Mouse (Mus musculus) embryonic facial prominence, embryonic 14.5 days (tissue): ENCODE data around the gene Amot. TPM values are rescaled to one million over a fixed set of nuclear protein-coding genes. Genes with fewer than 3 reads are reported as not detected.

ENCODE experiments used
- ATAC-seq: fragments of 200-750 bp; cut with Nextera tagmentation; 2 replicates; pipeline ENCODE4 v1.8.0; 2017; ENCODE audit warnings: low read depth, moderate number of reproducible peaks, moderate TSS enrichment
- DNase-seq: peaks from one replicate; pipeline ENCODE4 v3.0.0-alpha.2; 2015; ENCODE audit warnings: low spot score
- H3K27ac ChIP-seq: fragments of 300-500 bp; sonication (generic); replicated peaks from 2 replicates; pipeline ENCODE4 v1.5.1; 2014; ENCODE audit warnings: low read depth, mild to moderate bottlenecking, low read length, moderate library complexity
- H3K27me3 ChIP-seq: fragments of 300-500 bp; sonication (generic); replicated peaks from 2 replicates; pipeline ENCODE4 v1.6.1; 2014; ENCODE audit warnings: low read length; ENCODE audit not compliant: control insufficient read depth, insufficient read depth
- H3K36me3 ChIP-seq: fragments of 300-500 bp; sonication (generic); 2 replicates; pipeline ENCODE4 v1.6.1; 2014; ENCODE audit warnings: low read length, mixed read lengths; ENCODE audit not compliant: control insufficient read depth, insufficient read depth
- H3K4me1 ChIP-seq: fragments of 300-500 bp; sonication (generic); 2 replicates; pipeline ENCODE4 v1.6.1; 2014; ENCODE audit warnings: antibody characterized with exemption, low read length; ENCODE audit not compliant: control insufficient read depth, insufficient read depth
- H3K4me2 ChIP-seq: fragments of 300-500 bp; sonication (generic); 2 replicates; pipeline ENCODE4 v1.6.1; 2014; ENCODE audit warnings: low read depth, mild to moderate bottlenecking, low read length, moderate library complexity, mixed read lengths
- H3K4me3 ChIP-seq: fragments of 300-500 bp; sonication (generic); 2 replicates; pipeline ENCODE4 v1.5.1; 2014; ENCODE audit warnings: low read depth, mild to moderate bottlenecking, low read length
- H3K9ac ChIP-seq: fragments of 300-500 bp; sonication (generic); 2 replicates; pipeline ENCODE4 v1.6.1; 2014; ENCODE audit warnings: low read depth, mild to moderate bottlenecking, low read length, moderate library complexity, mixed read lengths
- H3K9me3 ChIP-seq: fragments of 300-500 bp; sonication (generic); 2 replicates; pipeline ENCODE4 v1.6.1; 2016; ENCODE audit warnings: low read length; ENCODE audit not compliant: control insufficient read depth
- WGBS: fragments of 180-500 bp; shearing (Covaris S2); extraction: QIAGEN DNeasy Blood & Tissue Kit; methylation state at CpG from one replicate; pipeline ENCODE4 v1.1.7; 2014; 5-methylcytosine and 5-hydroxymethylcytosine counted together
- polyA plus RNA-seq: library from polyadenylated mRNA; unstranded; fragments of >200 nt; fragmentation: Nextera tagmentation; extraction: Ambion mirVana; gene quantifications from 2 replicates; pipeline ENCODE4 v1.2.1, GENCODE M21; 2014

Amot gene
- polyA plus RNA-seq = 26.3 and 34.5 TPM in 2 replicates

GRCm38 (mm10) chrX:145504717-145505415 lies at the start of gene Amot:
Amot (minus strand) TSS chrX:145505181.
- H3K36me3 ChIP-seq = no peaks in the 10 kb centered on the region
- no peaks in the 10 kb centered on the region for H3K9me3 ChIP-seq
- DNase-seq (peak; percentile 92), ATAC-seq (peak; percentile 93)
- 21% methylated on average over 32 of the region's 34 CpGs for WGBS
- H3K4me1 ChIP-seq = no peaks in the 10 kb centered on the region
- peak within 1 kb of the TSS; percentile 70 for H3K9ac ChIP-seq
- H3K4me2 ChIP-seq = peak within 1 kb of the TSS; percentile 54
- peak within 1 kb of the TSS; percentile 69 for H3K27ac ChIP-seq
- peak within 1 kb of the TSS; percentile 57 for H3K4me3 ChIP-seq
- H3K27me3 ChIP-seq = no peaks in the 10 kb centered on the region; the same call in 1 of the 2 replicates

DNA sequence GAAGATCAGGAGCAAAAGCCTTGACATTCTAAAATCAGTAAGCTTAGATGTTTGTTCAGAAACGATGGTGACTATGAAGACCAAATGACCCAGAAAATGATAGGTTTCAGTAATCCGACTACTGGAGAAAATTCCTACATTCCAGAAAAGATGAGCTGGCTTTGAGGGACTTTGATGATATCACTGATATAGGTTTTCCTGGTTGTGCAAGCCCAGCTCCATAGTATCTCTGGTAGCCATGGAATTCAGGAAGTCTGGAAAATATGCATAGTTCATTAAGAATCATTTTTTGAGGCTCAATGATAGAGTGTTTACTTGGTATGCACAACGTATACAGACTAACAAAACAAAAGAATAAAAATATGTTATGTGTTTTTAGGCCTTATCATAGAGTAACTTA lies 40.1 kb upstream of the Amot start:
- no peak for ATAC-seq
- no peak for DNase-seq
- H3K4me2 ChIP-seq = no peak overlapping the region
- no peaks in the 10 kb centered on the region for H3K36me3 ChIP-seq
- no peaks in the 10 kb centered on the region for H3K4me1 ChIP-seq
- H3K9me3 ChIP-seq = no peaks in the 10 kb centered on the region
- WGBS = 68% methylated on average over 3 of the region's 3 CpGs
- no peak overlapping the region for H3K4me3 ChIP-seq
- no peak overlapping the region for H3K27ac ChIP-seq
- no peaks in the 10 kb centered on the region; the same call in 1 of the 2 replicates for H3K27me3 ChIP-seq
- H3K9ac ChIP-seq = no peak overlapping the region

DNA sequence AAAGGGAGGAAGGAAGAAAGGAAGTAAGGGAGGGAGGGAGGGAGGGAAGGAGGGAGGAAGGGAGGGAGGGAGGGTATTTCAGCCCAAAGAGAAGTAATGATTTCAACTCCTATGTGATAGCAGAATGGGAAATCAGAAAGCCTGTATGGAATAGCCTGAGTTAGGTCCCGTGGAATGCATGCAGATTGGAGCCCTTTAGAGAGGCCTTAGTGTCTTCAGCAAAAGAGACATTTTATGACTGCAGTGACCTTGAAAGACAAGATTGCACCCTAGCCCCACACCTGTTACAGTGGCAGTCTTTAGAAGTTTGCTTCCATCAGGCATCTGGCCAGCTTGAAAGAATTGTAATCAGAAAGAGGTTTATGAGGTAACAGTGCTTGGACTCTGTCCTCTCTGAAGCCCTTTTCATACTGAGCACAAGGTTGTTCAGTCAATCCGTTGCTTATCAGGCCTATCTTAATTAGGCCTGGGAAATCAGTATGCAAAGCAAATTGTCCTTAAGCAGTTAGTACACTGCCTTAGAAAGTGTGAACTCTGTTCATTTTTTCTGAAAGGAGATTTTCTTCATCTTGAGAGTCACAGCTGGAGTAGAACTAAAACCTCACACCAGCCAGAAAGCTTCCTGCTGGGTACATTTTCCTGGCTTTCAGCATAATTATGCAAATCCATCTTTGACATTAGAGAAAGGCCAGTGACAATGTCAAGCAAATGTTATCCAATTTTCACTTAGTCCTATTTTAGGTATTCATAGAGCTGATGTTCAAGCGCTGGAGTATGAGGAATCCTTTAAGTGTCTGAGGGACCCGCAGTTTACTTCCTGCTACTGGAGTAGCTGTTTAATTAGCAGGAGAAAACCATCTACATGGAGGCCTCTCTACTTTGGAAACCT lies 38.9 kb upstream of the Amot start:
- H3K27ac ChIP-seq = no peak overlapping the region
- DNase-seq (no peak), ATAC-seq (no peak)
- H3K4me2 ChIP-seq = no peak overlapping the region
- 66% methylated on average over 4 of the region's 4 CpGs for WGBS
- H3K4me3 ChIP-seq = no peak overlapping the region
- H3K4me1 ChIP-seq = no peaks in the 10 kb centered on the region
- no peaks in the 10 kb centered on the region for H3K9me3 ChIP-seq
- H3K27me3 ChIP-seq = no peaks in the 10 kb centered on the region; the same call in 1 of the 2 replicates
- H3K9ac ChIP-seq = no peak overlapping the region
- no peaks in the 10 kb centered on the region for H3K36me3 ChIP-seq

GRCm38 (mm10) chrX:145541050-145541449 lies 36.1 kb upstream of the Amot start:
- Histone ChIP-seq H3K9me3 (no peaks in the 10 kb centered on the region), H3K4me2 (no peak overlapping the region), H3K4me1 (no peaks in the 10 kb centered on the region), H3K4me3 (no peak overlapping the region), H3K9ac (no peak overlapping the region), H3K27me3 (no peaks in the 10 kb centered on the region; the same call in 1 of the 2 replicates), H3K27ac (no peak overlapping the region), H3K36me3 (no peaks in the 10 kb centered on the region)
- no peak for DNase-seq
- ATAC-seq = no peak
- WGBS = 90% methylated on average over 1 of the region's 1 CpGs

GRCm38 (mm10) chrX:145540321-145540720 lies 35.3 kb upstream of the Amot start:
- Histone ChIP-seq H3K4me1 (no peaks in the 10 kb centered on the region), H3K4me3 (no peak overlapping the region), H3K27me3 (no peaks in the 10 kb centered on the region; the same call in 1 of the 2 replicates), H3K4me2 (no peak overlapping the region), H3K36me3 (no peaks in the 10 kb centered on the region), H3K27ac (no peak overlapping the region), H3K9ac (no peak overlapping the region), H3K9me3 (no peaks in the 10 kb centered on the region)
- DNase-seq (no peak), ATAC-seq (no peak)
- 75% methylated on average over 1 of the region's 1 CpGs for WGBS

- Histone ChIP-seq H3K36me3 (no peaks in the 10 kb centered on the region), H3K4me2 (no peak overlapping the region), H3K27ac (no peak overlapping the region), H3K4me3 (no peak overlapping the region), H3K4me1 (no peaks in the 10 kb centered on the region), H3K27me3 (no peaks in the 10 kb centered on the region), H3K9ac (no peak overlapping the region), H3K9me3 (no peaks in the 10 kb centered on the region)
- WGBS = 43% methylated on average over 1 of the region's 1 CpGs
- no peak for DNase-seq
- no peak for ATAC-seq
These were observed 24.6 kb upstream of the Amot start for GRCm38 (mm10) chrX:145529602-145530001.

DNA sequence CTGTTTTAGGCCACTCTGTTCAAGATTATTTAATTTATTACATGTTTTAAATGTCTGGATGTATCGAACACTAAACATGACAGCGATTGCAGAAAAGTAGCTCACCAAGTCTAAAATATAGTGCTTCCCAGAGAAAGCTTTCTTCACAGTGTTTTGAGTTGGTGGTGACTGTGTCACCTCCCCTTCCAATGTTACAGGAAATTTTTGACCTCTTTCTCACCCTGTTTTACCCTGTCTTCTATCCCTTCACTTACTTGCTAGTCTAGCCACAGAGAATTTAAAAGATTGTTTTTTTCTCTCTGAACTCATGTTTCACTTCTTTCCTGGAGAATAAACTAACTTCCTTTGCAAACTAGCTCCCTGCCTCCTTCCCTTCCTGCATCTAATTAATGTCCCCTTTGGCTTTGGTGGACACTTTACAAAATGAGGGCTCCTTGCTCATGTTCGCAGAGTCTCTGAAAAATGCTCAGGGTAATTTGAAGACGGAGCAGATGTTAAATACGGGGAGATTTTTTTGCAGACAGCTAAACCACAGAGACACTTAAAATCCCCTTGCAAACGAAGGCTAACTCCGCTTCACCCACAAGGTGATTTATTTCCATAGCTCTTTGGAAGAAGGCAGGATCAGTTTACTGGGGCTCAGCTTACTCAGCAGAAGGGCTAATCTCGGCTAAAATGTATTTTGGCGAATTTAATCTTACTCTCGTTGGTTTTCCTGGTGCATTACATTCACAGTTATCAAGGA lies 11.5 kb upstream of the Amot start:
- DNase-seq = peak; percentile 52
- Histone ChIP-seq H3K9me3 (no peaks in the 10 kb centered on the region), H3K4me2 (no peak overlapping the region), H3K9ac (no peak overlapping the region), H3K36me3 (no peaks in the 10 kb centered on the region), H3K27ac (no peak overlapping the region; the same call in 1 of the 2 replicates), H3K4me3 (no peak overlapping the region), H3K4me1 (no peaks in the 10 kb centered on the region), H3K27me3 (no peaks in the 10 kb centered on the region; the same call in 1 of the 2 replicates)
- ATAC-seq = peak; percentile 60; the same call in 1 of the 2 replicates
- 30% methylated on average over 10 of the region's 10 CpGs for WGBS

GRCm38 (mm10) chrX:145515498-145516158 lies 10.6 kb upstream of the Amot start:
- Histone ChIP-seq H3K4me3 (no peak overlapping the region), H3K9ac (no peak overlapping the region), H3K9me3 (no peaks in the 10 kb centered on the region), H3K4me2 (no peak overlapping the region), H3K4me1 (no peaks in the 10 kb centered on the region), H3K27ac (no peak overlapping the region), H3K36me3 (no peaks in the 10 kb centered on the region), H3K27me3 (no peaks in the 10 kb centered on the region)
- ATAC-seq (peak; percentile 57; the same call in 1 of the 2 replicates), DNase-seq (peak; percentile 61)
- WGBS = 40% methylated on average over 9 of the region's 9 CpGs
